Mouse (Mus musculus): ENCODE results near the gene Zfp46. TPM values are rescaled to one million over a fixed set of nuclear protein-coding genes. Genes with fewer than 3 reads are reported as not detected.

Gene Zfp46
- polyA plus RNA-seq, 1 experiment from 2014 or later: 28.4 TPM

- Histone ChIP-seq H3K4me3 (peak within 1 kb of the TSS; percentile 53), H3K4me2 (replicated peaks) (peak within 1 kb of the TSS; percentile 97), H3K9ac (peak within 1 kb of the TSS; percentile 65), H3K27me3 (peaks cover 84% of the 10 kb centered on the region), H3K36me3 (peaks cover 23% of the 10 kb centered on the region), H3K27ac (no peak within 1 kb of the TSS), H3K9me3 (no peaks in the 10 kb centered on the region), H3K4me1 (peaks cover 48% of the 10 kb centered on the region)
- under 1% methylated on average over 46 of the region's 46 CpGs for WGBS
- ATAC-seq (ENCODE audit: low FRiP score, low read depth): peak; percentile 31; the same call in 1 of the 2 replicates
Observed at GRCm38 (mm10) chr4:136247729-136248463, 36.6 kb upstream of the Zfp46 start, which contains the start of gene Tcea3. TSS of gene Tcea3 (plus strand) at chr4:136247729.

GRCm38 (mm10) chr4:136248464-136249331 is 35.8 kb upstream of the Zfp46 start:
- peak overlapping the region; percentile 97 for H3K4me2 ChIP-seq (replicated peaks)
- under 1% methylated on average over 37 of the region's 37 CpGs for WGBS
- H3K36me3 ChIP-seq: peaks cover 15% of the 10 kb centered on the region
- no peak overlapping the region for H3K27ac ChIP-seq
- peak overlapping the region; percentile 65 for H3K9ac ChIP-seq
- no peak for ATAC-seq (ENCODE audit: low FRiP score, low read depth)
- H3K4me1 ChIP-seq: peaks cover 48% of the 10 kb centered on the region
- peaks cover 84% of the 10 kb centered on the region for H3K27me3 ChIP-seq
- H3K4me3 ChIP-seq: peak overlapping the region; percentile 53
- no peaks in the 10 kb centered on the region for H3K9me3 ChIP-seq

- Histone ChIP-seq H3K4me1 (peaks cover 48% of the 10 kb centered on the region), H3K27ac (no peak overlapping the region), H3K36me3 (peaks cover 9% of the 10 kb centered on the region), H3K9ac (peak overlapping the region; percentile 65; the same call in 1 of the 2 replicates), H3K9me3 (no peaks in the 10 kb centered on the region), H3K27me3 (peaks cover 78% of the 10 kb centered on the region), H3K4me2 (replicated peaks) (peak overlapping the region; percentile 97), H3K4me3 (peak overlapping the region; percentile 53)
- 5% methylated on average over 11 of the region's 11 CpGs for WGBS
- ATAC-seq (ENCODE audit: low FRiP score, low read depth): no peak
Observed at GRCm38 (mm10) chr4:136249332-136249647, 35.2 kb upstream of the Zfp46 start.

GRCm38 (mm10) chr4:136249780-136250179 is 34.7 kb upstream of the Zfp46 start:
- no peak for ATAC-seq (ENCODE audit: low FRiP score, low read depth)
- Histone ChIP-seq H3K9ac (no peak overlapping the region), H3K9me3 (no peaks in the 10 kb centered on the region), H3K4me1 (peaks cover 48% of the 10 kb centered on the region), H3K27ac (no peak overlapping the region), H3K4me2 (replicated peaks) (peak overlapping the region; percentile 97; the same call in 1 of the 2 replicates), H3K36me3 (peaks cover 4% of the 10 kb centered on the region; the same call in 1 of the 2 replicates), H3K27me3 (peaks cover 74% of the 10 kb centered on the region), H3K4me3 (no peak overlapping the region)
- 52% methylated on average over 9 of the region's 9 CpGs for WGBS

GRCm38 (mm10) chr4:136255919-136256318 is 28.6 kb upstream of the Zfp46 start:
- peaks cover 16% of the 10 kb centered on the region for H3K27me3 ChIP-seq
- 31% methylated on average over 6 of the region's 6 CpGs for WGBS

GRCm38 (mm10) chr4:136256696-136257095 is 27.8 kb upstream of the Zfp46 start:
- Histone ChIP-seq H3K4me1 (no peaks in the 10 kb centered on the region), H3K36me3 (no peaks in the 10 kb centered on the region), H3K27me3 (peaks cover 9% of the 10 kb centered on the region; the same call in 1 of the 2 replicates), H3K4me2 (replicated peaks) (no peak overlapping the region), H3K9ac (no peak overlapping the region), H3K4me3 (no peak overlapping the region), H3K27ac (no peak overlapping the region), H3K9me3 (no peaks in the 10 kb centered on the region)
- 62% methylated on average over 10 of the region's 10 CpGs for WGBS
- no peak for ATAC-seq (ENCODE audit: low FRiP score, low read depth)

More at GRCm38 (mm10) chr4:136255919-136256318, 28.6 kb upstream of the Zfp46 start:
- Histone ChIP-seq H3K4me1 (no peaks in the 10 kb centered on the region), H3K4me3 (no peak overlapping the region), H3K9ac (no peak overlapping the region), H3K36me3 (no peaks in the 10 kb centered on the region), H3K27ac (no peak overlapping the region), H3K4me2 (replicated peaks) (no peak overlapping the region), H3K9me3 (no peaks in the 10 kb centered on the region)
- no peak for ATAC-seq (ENCODE audit: low FRiP score, low read depth)

- H3K27ac ChIP-seq: no peak overlapping the region
- 66% methylated on average over 3 of the region's 3 CpGs for WGBS
- no peaks in the 10 kb centered on the region for H3K4me1 ChIP-seq
- 0 out of 2 replicates have a peak, but pooled peaks cover 3% of the 10 kb centered on the region for H3K27me3 ChIP-seq
- no peak overlapping the region for H3K4me2 ChIP-seq (replicated peaks)
- H3K4me3 ChIP-seq: no peak overlapping the region
- H3K9me3 ChIP-seq: no peaks in the 10 kb centered on the region
- no peaks in the 10 kb centered on the region for H3K36me3 ChIP-seq
- ATAC-seq (ENCODE audit: low FRiP score, low read depth): no peak
- no peak overlapping the region for H3K9ac ChIP-seq
Observed at GRCm38 (mm10) chr4:136259916-136260315, 24.6 kb upstream of the Zfp46 start.

GRCm38 (mm10) chr4:136260491-136261180 is 23.8 kb upstream of the Zfp46 start:
- H3K36me3 ChIP-seq: no peaks in the 10 kb centered on the region
- no peak overlapping the region for H3K9ac ChIP-seq
- no peak overlapping the region for H3K4me3 ChIP-seq
- no peak overlapping the region for H3K27ac ChIP-seq
- H3K27me3 ChIP-seq: 0 out of 2 replicates have a peak, but pooled peaks cover 3% of the 10 kb centered on the region
- ATAC-seq (ENCODE audit: low FRiP score, low read depth): peak; percentile 59
- no peaks in the 10 kb centered on the region for H3K4me1 ChIP-seq
- 48% methylated on average over 9 of the region's 10 CpGs for WGBS
- no peak overlapping the region for H3K4me2 ChIP-seq (replicated peaks)
- no peaks in the 10 kb centered on the region for H3K9me3 ChIP-seq

- ATAC-seq (ENCODE audit: low FRiP score, low read depth): no peak
- Histone ChIP-seq H3K27me3 (0 out of 2 replicates have a peak, but pooled peaks cover 3% of the 10 kb centered on the region), H3K9me3 (no peaks in the 10 kb centered on the region), H3K27ac (no peak overlapping the region), H3K4me2 (replicated peaks) (no peak overlapping the region), H3K9ac (no peak overlapping the region), H3K4me3 (no peak overlapping the region), H3K36me3 (no peaks in the 10 kb centered on the region), H3K4me1 (no peaks in the 10 kb centered on the region)
- 75% methylated on average over 10 of the region's 10 CpGs for WGBS
Observed at GRCm38 (mm10) chr4:136261912-136262311, 22.6 kb upstream of the Zfp46 start.

GRCm38 (mm10) chr4:136263555-136263954 is 20.9 kb upstream of the Zfp46 start:
- Histone ChIP-seq H3K4me3 (no peak overlapping the region), H3K36me3 (no peaks in the 10 kb centered on the region), H3K27ac (no peak overlapping the region), H3K4me1 (no peaks in the 10 kb centered on the region), H3K9me3 (no peaks in the 10 kb centered on the region), H3K9ac (no peak overlapping the region), H3K4me2 (replicated peaks) (no peak overlapping the region), H3K27me3 (no peaks in the 10 kb centered on the region)
- 94% methylated on average over 4 of the region's 4 CpGs for WGBS
- ATAC-seq (ENCODE audit: low FRiP score, low read depth): no peak

- Histone ChIP-seq H3K27ac (no peak overlapping the region), H3K9ac (no peak overlapping the region), H3K4me3 (no peak overlapping the region), H3K9me3 (no peaks in the 10 kb centered on the region), H3K27me3 (no peaks in the 10 kb centered on the region), H3K4me1 (no peaks in the 10 kb centered on the region), H3K36me3 (no peaks in the 10 kb centered on the region), H3K4me2 (replicated peaks) (no peak overlapping the region)
- WGBS: 77% methylated on average over 9 of the region's 9 CpGs
- ATAC-seq (ENCODE audit: low FRiP score, low read depth): no peak
Observed at GRCm38 (mm10) chr4:136266716-136267343, 17.7 kb upstream of the Zfp46 start.
